Mouse (Mus musculus) layer of hippocampus, postnatal 10 days (tissue): ENCODE results near the gene Sorcs1. TPM values are rescaled to one million over a fixed set of nuclear protein-coding genes. Genes with fewer than 3 reads are reported as not detected.

Experiments used
- DNase-seq, 2 experiments: peaks; one replicate each; pipeline ENCODE4 v3.0.0; 2021; ENCODE audit warnings: low spot score in 2 of 2
- total RNA-seq, 2 experiments: library from RNA; stranded (reverse); gene quantifications; 2 replicates each; pipeline ENCODE4 v1.2.3; 2021

The Sorcs1 gene
- total RNA-seq, 2 experiments from 2014 or later, result 6.3 to 7.2 TPM

DNA sequence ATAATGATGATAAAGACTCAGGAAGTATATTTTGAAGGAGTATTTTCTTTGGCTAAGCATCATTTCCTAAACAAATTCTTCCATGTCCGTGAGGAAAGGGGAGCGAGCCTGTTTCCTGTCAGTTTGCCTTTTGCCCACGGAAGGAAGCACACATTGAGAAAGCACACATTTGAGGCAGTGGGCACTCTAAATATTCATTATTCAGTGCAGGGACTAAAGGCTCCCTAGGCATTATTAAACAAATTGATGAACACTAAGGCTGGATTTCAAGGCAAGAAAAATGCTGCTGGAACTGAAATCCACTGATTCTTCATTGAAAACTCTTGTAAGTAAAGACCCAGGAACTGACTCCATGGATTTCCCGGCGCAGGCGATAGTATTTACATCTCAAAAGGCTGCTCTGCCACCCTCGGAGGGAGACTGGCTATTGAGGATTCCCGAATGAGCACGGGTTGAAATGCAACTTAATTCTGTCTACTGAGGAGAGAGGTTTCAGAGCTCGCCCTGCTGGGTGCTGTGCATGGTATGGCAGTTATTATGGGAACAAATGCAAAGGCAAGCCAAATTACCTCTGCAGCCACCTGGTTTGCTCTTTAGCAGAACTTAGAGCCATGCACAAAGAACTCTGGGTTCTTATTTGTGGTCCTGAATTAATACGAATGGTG lies 238.1 kb downstream of the Sorcs1 start:
- DNase-seq, result no peak

DNA sequence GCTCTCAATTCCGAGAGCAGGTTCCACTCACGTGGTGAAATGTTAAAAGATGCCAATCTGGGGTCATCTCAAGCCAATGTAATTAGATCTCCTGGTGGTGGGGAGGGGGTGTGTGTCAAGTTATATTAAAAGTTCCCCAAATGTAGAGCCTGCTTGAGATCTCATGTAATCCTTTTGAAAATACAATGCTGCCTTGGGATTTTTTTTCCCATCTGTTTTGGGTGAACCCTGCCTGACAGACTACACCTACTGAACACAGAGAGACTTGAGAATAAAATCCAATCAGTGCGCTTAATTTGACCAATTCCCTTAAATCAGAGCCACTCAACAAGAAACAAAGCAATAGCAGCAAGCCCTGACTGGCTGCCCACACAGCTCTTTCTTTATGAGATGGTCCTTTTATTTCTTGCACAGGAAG lies 239.0 kb downstream of the Sorcs1 start:
- no peak for DNase-seq

DNA sequence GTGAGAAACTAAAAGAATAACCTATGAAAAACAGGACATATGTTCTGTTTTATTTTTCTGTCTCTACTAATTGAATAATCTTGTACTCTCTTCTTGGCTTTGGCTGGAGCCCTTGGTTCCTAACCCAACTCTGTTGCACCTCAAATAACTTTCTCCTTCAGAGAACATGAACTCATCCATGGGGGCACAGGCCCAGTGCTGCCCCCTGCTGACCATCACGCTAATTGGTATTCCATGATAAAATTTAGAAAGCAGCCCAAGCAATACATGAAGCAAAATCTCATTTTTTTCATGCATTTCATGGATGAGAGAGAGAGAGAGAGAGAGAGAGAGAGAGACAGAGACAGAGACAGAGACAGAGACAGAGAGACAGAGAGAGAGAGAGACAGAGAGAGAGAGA lies 255.5 kb downstream of the Sorcs1 start:
- DNase-seq, result no peak

DNA sequence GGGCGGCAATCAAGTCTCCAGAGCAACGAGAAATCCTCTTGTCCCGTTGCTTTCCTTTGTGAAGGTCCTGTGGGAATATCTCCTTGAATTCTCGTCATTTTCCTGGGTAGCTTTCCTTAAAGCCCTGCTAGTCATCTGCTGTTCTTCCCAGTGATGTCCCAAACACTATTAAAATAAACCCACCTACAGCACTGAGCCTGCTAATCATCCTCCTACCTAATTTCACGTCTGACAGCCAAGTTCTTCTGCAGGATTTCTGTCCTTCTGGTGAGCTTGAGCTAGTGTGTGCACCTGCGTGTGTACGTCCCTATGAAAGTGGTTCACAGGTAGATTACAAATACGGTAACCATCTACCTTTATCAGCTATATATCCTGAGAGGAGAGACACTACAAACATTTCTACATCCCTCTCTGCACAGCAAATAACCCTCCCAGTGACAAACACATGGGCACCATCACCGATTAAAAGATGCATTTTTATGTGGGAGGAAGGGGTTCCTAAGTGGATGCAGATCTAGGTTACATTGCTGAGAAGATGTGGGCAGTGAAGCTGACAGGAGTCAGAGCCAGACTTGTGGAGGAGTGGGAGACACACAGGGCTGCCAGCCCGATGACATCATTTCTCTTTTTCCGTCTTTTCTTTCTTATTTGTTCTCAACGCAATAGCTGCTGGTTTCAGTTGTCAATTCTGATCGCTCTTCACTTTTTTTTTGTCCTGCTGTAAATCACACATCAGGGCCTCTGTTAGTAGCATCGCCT lies 259.3 kb downstream of the Sorcs1 start:
- DNase-seq, result no peak

DNA sequence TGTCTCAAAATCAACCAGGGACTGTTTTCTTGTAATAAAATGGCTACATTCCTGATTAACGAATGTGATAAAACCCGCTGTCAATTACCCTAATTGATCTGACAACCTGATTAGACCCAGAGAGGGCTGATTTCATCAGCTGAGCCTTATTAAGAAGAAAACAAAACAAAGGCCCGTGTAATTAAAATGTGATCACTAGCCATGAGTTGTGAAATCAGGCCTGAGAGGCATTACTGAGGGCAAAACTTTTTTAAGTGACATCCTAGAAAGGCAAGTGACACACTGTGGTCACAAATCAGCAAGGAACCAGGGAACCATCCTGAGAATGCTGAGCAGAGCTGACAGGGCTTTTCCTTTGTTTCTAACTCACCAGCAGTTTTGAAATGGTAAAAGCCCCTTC lies 267.9 kb downstream of the Sorcs1 start:
- no peak for DNase-seq

DNA sequence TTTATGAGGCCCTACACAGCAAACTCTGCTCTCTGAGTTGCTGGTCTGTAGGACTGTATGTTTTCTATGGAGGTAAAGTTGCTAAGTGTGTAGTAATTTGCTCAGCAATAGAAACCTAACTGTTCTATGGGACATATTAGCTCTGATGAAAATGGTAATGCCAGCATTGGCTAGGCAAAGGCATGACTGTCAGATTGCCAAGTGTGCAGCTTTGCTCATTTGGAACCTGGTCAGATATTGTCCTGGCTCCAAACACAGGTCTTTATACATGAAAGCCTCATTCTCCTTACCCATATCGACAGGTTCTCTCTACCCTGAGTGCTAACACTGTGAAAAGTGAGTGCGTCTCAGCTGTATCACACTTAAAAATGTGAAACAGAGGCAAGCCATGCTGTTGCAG lies 280.1 kb downstream of the Sorcs1 start:
- DNase-seq, result no peak

DNA sequence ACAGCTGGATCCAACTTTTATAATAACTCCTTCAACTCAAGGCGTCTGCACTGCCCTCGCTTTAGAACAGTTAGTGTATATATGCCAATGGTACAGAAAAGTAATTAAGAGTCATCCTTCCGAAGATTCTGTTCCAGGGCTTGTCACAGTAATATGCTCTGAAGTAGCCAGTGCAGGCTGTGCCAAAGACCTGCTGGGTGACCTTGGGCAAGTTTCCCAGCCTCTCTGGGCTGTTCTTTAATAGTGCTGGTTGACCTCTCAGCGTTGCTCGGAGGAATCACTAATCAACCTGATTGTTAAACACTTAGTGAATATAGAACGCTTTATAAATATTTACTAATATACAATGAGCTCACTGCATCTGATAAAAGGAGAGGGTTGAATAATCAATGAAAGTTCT lies 282.7 kb downstream of the Sorcs1 start:
- no peak for DNase-seq

DNA sequence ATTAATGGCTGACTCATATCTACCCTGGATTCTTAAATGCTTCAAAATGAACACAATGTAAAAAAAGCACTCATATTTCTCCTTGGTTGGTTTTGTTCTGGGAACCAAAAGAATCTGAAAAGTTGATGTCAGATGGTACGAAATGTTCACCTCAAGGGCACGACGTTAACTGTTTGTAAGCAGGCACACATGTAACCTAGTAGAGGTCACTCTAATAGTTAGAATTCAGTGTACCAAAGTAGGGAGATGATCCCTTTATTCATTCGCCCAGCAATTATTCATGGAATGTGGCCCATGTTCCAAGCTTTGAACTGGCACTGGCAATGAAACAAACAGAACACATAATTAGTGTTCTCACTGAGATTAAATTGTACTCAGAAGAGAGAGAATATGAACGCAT lies 284.3 kb downstream of the Sorcs1 start:
- no peak for DNase-seq

DNA sequence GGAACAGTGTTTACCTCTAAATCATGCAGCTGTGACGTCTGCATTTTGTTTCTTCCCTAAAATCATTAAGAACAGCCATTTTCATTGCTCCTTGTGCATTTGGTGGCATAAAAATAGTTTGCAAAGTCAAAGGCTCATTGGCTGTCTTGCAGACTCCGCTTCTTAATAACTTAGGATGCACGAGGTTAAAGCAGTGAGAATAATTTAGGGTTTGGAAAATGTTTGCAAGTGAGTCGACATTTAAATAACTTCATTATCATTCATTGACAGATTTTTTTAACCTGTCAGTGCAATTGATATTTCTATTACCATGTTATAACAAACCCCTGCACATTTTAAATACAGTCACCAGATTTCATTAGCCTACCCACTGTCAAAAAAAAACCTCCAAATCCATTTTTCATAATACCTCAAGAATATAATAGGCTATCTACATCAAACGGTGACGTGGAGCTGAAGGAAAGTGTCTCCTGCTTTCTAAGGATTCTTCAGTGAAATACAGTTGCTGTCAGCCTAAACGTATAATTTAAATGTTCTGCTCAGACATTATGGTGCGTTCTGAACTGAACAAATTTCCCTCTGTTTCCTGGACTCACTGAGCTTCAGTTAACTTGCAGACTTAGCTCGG lies 288.4 kb downstream of the Sorcs1 start:
- DNase-seq, result no peak

DNA sequence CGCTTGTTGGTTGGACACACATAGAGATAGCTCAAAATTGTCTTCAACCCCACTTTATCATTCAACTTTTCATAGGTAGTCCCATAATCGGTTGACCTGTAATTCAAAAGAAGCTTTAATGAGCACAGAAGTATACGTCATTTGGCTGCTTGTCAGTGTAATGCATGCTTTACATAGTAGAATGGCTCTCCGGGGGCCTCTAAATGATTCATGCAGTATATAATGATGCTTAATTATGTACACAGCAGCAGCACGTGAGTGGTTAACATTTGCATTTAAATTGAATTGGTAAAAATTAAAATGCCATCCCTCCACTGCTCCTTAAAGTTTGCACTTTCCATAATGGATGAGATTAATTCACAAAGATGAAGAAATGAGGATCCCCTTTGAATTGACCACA lies 299.5 kb downstream of the Sorcs1 start:
- no peak for DNase-seq

DNA sequence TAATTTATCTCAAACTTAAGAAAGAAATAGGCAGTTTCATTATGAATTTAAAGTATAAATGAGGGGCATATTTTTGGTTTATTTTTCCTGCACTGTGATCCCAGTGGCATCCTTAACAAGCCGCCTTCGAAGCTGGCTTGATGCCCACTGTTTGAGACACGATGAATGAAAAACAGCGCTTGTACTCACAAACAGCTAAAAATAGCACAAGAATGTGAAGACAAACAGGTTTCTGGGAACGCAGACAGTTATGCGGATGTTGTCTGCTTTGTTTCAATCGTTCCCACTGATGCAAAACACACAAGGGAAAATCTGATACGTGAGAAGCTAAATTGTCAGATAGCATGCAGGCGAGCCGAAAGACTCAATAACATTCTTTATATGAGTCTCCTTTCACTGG lies 303.7 kb downstream of the Sorcs1 start:
- DNase-seq, result peak; percentile 27 to 41

DNA sequence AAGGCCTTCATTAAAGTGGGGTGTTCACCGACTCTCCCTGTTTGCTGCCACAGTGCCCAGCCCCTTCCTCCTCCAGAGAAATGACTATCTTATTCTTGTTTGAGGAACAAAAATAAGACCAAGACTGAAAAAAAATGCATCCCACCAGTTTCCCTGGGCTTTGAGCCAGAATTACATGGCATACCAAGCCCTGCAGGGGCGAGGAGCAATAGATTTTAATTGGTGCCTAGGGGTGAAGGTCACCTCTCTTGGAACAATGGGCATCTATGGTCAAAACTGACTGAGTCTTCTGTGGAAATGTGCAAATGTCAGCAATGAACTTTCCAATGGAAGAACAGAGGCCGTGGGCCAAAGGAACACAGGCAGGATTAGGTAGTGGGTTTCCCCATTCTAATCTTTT lies 312.0 kb downstream of the Sorcs1 start:
- no peak for DNase-seq

DNA sequence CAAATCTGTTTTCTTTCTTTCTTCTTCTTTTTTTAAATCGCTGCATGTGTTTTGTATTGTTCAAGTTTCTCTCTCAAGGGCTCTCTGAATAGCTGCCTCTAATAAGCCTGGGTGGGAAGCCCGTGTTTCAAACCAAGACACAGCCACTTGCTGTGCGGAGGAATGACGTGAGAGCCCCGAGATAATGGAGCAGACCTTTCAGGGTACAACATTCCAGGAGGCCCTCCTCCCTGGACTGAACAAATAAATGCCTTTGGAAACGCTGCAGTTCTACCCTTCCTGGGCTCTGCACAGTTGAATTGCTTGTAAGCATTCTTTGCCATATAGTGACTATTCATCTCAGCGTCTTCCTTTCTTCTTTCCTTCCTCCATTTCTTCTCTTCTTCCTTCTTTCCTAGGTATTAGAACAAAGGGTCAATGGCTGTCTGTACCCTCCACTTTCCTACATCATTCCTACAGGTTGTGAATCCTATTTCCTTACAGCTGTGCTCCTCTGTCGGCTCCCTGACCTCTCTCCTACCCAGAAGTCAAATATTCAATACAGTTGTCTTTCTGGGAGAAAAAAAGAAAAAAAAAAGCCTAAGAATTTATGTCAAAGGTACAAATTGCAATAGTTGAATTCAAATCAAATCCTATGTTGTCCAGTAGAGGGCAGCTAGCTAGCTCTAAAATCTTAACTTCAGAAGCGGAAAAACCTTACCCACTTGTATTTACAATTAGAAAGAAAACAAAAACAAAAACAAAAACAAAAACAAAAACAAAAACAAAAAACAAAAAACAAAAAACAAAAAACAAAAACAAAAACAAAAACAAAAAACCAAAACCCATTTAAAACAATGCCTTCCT lies 315.6 kb downstream of the Sorcs1 start:
- no peak for DNase-seq

DNA sequence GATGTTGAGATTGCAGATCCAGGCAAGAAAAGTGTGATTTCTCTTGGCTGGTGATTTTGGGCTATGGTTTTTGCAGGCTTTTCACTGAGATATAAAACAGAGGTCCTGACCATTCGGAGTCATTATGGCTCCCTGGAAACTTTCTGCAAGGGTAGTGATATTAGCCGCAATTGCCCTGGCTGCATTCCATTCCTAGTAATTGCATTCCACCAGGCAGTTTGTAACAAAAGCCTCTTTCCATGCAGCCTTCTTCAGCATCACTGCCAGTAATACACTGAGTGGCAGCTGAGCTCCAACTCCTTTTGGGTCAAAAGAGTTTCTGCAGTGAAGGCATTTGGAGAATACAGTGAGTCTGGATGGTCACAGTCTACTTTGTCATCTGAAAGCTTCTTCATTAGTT lies 319.9 kb downstream of the Sorcs1 start:
- no peak for DNase-seq

DNA sequence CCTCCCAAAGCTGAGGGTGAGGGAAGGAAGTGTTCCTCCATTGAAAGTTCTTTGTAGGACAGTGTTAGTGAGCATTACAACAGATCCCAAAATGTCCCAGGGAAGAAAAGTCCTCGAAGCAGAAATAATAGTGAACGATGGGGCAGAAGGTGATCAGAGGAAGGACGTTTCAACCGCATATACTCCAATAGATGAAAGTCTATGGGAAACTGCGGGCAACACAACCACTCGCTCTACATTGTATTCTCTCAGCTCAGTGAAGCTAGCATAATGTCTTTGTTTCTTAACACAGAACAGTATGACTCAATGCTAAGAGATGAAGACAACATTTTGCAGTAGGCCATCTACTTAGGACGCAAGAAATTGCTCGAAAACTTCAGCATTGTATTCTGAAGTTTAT lies 339.2 kb downstream of the Sorcs1 start:
- DNase-seq, result no peak

DNA sequence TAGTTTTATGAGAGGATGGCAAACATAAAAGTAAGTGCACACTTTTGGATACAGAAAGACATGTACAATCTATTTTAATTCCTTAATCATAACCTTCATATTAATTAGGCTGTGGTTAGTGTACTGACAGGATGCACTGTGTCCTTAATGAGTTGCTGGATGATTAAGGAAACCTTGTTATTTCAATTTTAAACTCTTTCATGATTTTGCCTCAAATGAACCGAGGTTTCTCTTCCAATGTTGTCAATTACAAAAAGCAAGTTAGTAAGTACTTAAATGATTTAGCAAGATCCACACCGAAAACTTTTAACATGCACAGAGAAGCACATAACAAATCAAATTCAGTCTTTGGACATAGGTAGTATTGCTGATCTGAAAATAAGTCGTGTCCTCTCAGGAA lies 341.7 kb downstream of the Sorcs1 start:
- no peak for DNase-seq

DNA sequence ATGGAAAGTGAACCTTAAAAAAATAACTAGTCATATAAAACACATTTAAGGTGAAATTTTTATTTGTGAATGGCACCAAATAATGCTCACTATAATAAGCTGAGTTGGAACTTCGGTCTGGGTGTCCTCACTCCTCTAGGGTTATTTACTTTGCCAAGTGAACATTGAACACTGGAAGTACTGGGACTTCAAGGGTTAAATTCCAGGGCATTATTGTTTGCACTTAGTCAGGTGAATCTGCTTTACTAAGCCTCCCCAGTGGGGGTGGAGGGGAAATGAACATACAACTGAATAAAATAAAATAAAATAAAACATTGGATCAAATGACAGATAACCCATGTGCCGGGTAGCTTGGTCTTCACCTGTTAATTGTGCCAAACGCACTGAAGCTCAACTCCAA lies 347.3 kb downstream of the Sorcs1 start:
- no peak for DNase-seq

DNA sequence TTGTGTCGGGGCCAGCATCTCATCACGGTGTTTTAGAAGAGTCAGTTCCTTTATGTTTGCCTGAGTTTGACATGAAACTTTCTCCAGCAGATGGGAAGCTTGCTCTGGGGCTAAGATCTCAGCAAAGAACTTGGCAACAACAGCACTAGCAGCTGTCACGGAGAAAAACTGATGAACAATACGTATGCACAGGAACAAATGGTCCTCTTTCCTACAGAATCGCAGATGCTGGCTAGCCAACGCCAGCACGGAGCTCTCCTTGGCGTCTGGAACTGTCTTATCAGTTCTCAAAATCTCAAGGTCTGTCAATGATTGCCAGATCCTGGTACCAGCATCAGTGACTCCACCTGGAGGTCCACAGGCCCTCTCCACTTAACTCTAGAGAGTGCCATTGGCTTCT lies 350.6 kb downstream of the Sorcs1 start:
- no peak for DNase-seq

DNA sequence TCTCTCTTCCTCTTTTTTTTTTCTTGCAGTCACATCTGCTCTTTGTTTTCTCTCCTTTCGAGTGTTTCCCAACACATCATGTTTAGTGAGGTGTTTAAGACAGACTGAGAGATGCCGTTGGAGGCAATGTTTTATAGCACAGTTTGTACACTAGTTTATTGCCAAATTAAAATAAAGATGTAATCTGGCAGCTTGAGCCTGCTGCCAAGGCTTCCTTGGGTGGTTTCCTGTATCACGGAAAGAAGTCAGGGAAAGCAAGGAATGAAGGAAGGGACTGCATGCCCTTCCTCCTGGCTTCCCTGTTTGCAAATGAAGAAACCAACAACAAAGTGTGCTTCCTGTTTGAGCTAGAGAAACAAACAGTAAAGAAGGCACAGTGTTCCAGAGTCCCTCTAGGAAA lies 352.3 kb downstream of the Sorcs1 start:
- no peak for DNase-seq

DNA sequence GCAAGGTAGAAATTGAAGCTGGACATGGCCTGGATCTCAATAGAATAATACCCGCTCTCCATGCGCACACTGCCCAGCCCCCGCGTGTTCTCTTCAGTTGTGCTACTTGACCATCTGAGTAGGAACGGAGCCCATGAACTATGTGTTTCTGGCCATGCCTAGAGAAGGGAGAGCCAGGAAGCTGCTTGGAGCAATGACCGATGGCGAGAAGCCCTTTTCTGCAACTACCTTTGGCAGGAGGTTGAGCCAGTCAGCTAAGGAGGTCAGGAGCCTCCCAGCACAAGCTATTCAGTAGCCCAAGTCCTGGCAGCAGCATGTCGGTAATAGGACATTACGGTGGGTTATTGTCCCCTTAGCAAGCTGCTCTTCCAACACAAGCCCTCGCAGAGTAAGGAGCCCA lies 352.8 kb downstream of the Sorcs1 start:
- DNase-seq, result no peak

DNA sequence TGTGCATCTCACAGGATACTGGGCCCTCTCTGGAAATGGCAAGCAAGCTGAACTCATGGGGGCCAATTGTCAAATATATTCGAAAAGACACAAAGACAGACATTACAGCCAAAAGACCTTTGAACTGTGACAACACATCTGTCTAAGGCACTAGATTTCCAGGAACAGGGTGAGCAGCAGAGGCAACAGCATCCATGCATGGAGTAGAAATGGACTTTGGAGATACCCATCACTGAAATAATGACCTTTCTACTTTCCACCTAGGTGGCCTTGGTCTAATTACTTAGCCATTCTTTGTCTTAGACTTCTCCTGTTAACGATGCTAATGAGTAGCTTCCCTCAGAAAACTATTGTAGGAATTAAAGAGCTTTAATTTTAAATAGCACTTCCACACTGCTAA lies 371.4 kb downstream of the Sorcs1 start:
- no peak for DNase-seq

DNA sequence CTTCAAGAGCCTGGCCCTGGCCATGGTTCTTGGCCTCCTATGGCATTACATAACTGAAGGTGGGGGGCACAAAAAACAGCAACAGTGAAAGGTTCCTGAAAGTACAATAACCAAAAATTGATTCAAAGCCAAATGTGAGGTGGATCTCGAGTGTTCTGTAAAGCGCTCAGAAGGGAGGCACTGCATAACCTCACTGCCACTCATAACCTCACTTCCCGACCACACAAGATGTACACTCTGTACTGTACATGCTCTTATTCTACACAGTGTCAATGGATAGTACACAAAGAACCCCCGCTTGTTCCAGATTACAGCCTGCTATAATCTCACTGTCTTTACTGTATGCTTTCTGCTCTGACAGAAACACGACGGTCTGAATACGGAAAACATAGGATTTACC lies 384.2 kb downstream of the Sorcs1 start:
- no peak for DNase-seq
